Mouse (Mus musculus): ENCODE results near the gene Pusl1.

DNA sequence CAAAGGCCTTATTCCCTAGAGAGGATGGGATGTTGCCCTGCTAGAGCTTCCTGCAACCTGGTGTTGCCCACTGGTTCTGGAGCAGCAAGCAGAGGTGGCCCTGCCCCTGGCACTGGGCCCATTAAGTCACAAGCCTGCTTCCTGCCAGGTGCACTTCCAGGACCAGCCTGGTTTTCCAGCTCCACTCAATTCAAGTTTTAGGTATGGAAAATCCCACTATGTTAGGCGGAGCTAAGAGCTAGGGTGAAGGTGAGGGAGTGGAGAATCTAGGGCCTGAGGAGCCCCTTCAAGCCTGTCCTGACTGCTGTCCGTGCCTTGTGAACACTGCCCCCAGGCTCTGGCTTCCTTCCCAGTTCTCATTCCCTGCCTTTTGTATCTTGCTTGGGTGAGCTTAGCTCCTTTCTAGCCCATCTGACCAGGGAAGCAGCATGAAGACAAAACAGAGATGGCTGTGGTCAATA lies 39.6 kb downstream of the Pusl1 start:
- TF ChIP-seq CTCF (conservative IDR thresholded peaks at IDR 0.05; ENCODE audit: insufficient read depth, insufficient read length, low read depth, low read length) (no peak), POLR2A (IDR thresholded peaks at IDR 0.05; ENCODE audit: low read depth, low read length) (no peak)
